Mouse (Mus musculus): ENCODE measurements at regions not wholly inside any gene's neighbourhood (a gene's known extent, or its start where the extent isn't known, plus 50 kb on each side); places are given as distances from the start of the nearest gene placed in this dataset.

- TF ChIP-seq CTCF (IDR thresholded peaks at IDR 0.05; ENCODE audit: borderline replicate concordance, control insufficient read depth, extremely low read depth, insufficient read depth, low read length, poor library complexity): no peak
- no peak for TF ChIP-seq POLR2A (IDR thresholded peaks at IDR 0.05; ENCODE audit: control insufficient read depth, extremely low read depth, insufficient read depth, low read length, poor library complexity)
Observed at GRCm38 (mm10) chr9:41660576-41660975, 463.5 kb downstream of the Sorl1 start.
